Mouse (Mus musculus): ENCODE results near the gene Stip1. TPM values are rescaled to one million over a fixed set of nuclear protein-coding genes. Genes with fewer than 3 reads are reported as not detected.

Gene Stip1
- polyA plus RNA-seq, 1 experiment from 2014 or later: 453 TPM

DNA sequence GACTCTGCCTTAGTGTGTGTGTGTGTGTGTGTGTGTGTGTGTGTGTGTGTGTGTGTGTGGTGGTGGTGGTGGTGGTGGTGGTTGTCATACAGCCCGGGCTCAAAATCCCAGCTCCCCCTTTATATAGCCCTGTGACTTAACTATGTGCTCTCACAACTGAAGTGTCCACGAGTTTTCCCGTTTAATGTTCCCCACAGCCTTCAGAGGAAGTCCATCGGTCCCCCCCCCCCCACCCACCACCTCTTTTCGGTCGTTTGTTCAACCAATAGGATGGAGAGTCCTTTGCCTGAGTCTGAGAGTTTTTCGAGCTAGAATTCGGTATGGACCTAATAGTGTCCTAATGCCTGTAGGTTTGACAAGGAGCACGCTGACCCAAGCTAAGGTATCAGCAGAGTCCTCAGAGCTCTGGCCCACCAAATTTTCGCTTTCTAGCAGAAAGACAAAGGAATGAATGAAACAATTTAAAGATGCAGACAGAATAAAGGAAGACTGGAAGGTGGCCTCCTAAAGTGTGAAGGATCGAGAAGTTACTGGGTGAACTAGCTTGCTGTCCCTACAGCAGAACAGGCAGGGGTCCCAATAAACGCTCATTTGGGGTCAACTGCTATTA, 66.1 kb downstream of the Stip1 start:
- Histone ChIP-seq H3K4me2 (ENCODE audit: low read depth, severe bottlenecking) (peak overlapping the region; percentile 94), H3K36me3 (ENCODE audit: control insufficient read depth, insufficient read depth, low read length) (peaks cover 9% of the 10 kb centered on the region; the same call in 1 of the 2 replicates), H3K4me3 (ENCODE audit: low read depth, low read length) (peak overlapping the region; percentile 54), H3K9ac (ENCODE audit: low read length) (no peak overlapping the region), H3K9me3 (ENCODE audit: control insufficient read depth, low read length) (no peaks in the 10 kb centered on the region), H3K27ac (replicated peaks; ENCODE audit: low read depth, low read length) (no peak overlapping the region), H3K4me1 (ENCODE audit: control insufficient read depth, insufficient read depth, low read length) (peaks cover 36% of the 10 kb centered on the region), H3K27me3 (ENCODE audit: control insufficient read depth, insufficient read depth, low read length) (no peaks in the 10 kb centered on the region; the same call in 1 of the 2 replicates)
- 37% methylated on average over 12 of the region's 12 CpGs for WGBS
- ATAC-seq (ENCODE audit: insufficient number of reproducible peaks, low FRiP score, low TSS enrichment, low read depth) (no peak), DNase-seq (ENCODE audit: low spot score) (no peak)

DNA sequence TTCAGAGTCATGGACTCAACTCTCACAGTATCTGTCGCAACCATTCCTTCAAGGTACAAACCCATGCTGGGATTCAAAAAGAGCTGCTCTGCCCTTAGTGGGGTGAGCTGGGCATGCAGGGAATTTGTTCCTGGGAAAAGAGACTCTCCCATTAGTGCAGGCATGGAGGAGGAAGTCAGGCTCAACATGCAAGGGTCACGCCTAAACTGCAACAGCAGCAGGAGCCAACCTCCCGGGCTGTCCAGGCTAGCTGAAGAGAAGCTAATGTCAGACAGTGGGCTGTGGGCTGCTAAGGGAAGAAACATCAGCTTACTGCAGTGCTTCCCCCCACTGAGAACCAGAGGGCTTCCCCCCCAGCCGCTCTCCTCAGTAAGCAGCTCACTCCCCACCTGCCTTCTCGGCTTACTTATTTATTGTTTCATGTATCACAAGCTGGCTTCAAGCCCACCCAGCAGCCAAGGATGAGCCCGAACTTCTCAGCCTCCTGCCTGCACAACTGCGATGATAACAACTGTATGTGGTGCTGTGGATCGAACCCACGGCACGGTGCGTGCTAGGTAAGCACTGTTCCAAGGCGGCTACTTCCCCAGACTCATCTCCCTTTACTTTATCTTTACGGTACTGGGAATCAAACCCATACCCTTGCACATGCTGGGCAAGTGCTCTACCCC, 67.4 kb downstream of the Stip1 start:
- WGBS: 79% methylated on average over 13 of the region's 13 CpGs
- peaks cover 38% of the 10 kb centered on the region for H3K4me1 ChIP-seq (ENCODE audit: control insufficient read depth, insufficient read depth, low read length)
- H3K9ac ChIP-seq (ENCODE audit: low read length): no peak overlapping the region
- no peak overlapping the region for H3K4me3 ChIP-seq (ENCODE audit: low read depth, low read length)
- H3K9me3 ChIP-seq (ENCODE audit: control insufficient read depth, low read length): no peaks in the 10 kb centered on the region
- no peaks in the 10 kb centered on the region; the same call in 1 of the 2 replicates for H3K27me3 ChIP-seq (ENCODE audit: control insufficient read depth, insufficient read depth, low read length)
- no peak for ATAC-seq (ENCODE audit: insufficient number of reproducible peaks, low FRiP score, low TSS enrichment, low read depth)
- H3K4me2 ChIP-seq (ENCODE audit: low read depth, severe bottlenecking): no peak overlapping the region
- no peak for DNase-seq (ENCODE audit: low spot score)
- no peak overlapping the region for H3K27ac ChIP-seq (replicated peaks; ENCODE audit: low read depth, low read length)
- H3K36me3 ChIP-seq (ENCODE audit: control insufficient read depth, insufficient read depth, low read length): peaks cover under 1% of the 10 kb centered on the region; the same call in 1 of the 2 replicates

DNA sequence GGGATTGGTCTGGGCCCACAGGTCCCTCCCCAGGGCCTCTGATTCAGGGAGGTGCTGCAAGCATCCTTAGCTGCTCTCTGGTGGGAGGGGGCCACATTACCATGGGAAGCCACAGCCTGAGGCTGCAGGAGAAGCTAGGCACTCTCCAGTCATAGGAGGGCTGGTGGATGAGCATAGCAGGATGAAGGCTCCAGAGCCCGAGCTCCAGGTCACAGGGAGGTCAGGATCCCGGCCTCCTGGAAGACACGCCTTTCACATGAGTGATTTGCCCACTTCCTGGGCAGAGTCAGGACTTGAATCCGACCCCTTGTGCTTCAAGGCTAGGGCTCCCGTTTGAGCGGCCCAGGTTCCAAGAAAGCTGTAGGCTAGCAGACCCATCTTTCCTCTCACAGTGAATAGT, 68.1 kb downstream of the Stip1 start:
- DNase-seq (ENCODE audit: low spot score): no peak
- Histone ChIP-seq H3K27me3 (ENCODE audit: control insufficient read depth, insufficient read depth, low read length) (no peaks in the 10 kb centered on the region; the same call in 1 of the 2 replicates), H3K36me3 (ENCODE audit: control insufficient read depth, insufficient read depth, low read length) (no peaks in the 10 kb centered on the region), H3K27ac (replicated peaks; ENCODE audit: low read depth, low read length) (no peak overlapping the region), H3K4me1 (ENCODE audit: control insufficient read depth, insufficient read depth, low read length) (peaks cover 37% of the 10 kb centered on the region), H3K9me3 (ENCODE audit: control insufficient read depth, low read length) (no peaks in the 10 kb centered on the region), H3K4me2 (ENCODE audit: low read depth, severe bottlenecking) (no peak overlapping the region), H3K9ac (ENCODE audit: low read length) (no peak overlapping the region), H3K4me3 (ENCODE audit: low read depth, low read length) (no peak overlapping the region)
- no peak for ATAC-seq (ENCODE audit: insufficient number of reproducible peaks, low FRiP score, low TSS enrichment, low read depth)
- 15% methylated on average over 6 of the region's 6 CpGs for WGBS

Other genes starting within 250 kb of the Stip1 start
- 4.2 and 4.6 TPM in 2 replicates for gene Rps6ka4, start 199.3 kb downstream of the Stip1 start, polyA plus RNA-seq (2014; fragmentation: Nextera tagmentation; extraction: Ambion mirVana)
- 0.11 and 0.16 TPM in 2 replicates for gene Ccdc88b, start 181.8 kb downstream of the Stip1 start, polyA plus RNA-seq (2014; fragmentation: Nextera tagmentation; extraction: Ambion mirVana)
- 173 and 177 TPM in 2 replicates for gene Trmt112, start 130.3 kb downstream of the Stip1 start, polyA plus RNA-seq (2014; fragmentation: Nextera tagmentation; extraction: Ambion mirVana)
- gene Prdx5, start 129.9 kb downstream of the Stip1 start, polyA plus RNA-seq (2014; fragmentation: Nextera tagmentation; extraction: Ambion mirVana): 74.7 and 90.5 TPM in 2 replicates
- 1.9 and 3.3 TPM in 2 replicates for gene Esrra, start 118.2 kb downstream of the Stip1 start, polyA plus RNA-seq (2014; fragmentation: Nextera tagmentation; extraction: Ambion mirVana)
- 0.71 and 1.3 TPM in 2 replicates for gene Catsperz, start 114.6 kb downstream of the Stip1 start, polyA plus RNA-seq (2014; fragmentation: Nextera tagmentation; extraction: Ambion mirVana)
- 0.24 and 0.31 TPM in 2 replicates for gene Kcnk4, start 105.5 kb downstream of the Stip1 start, polyA plus RNA-seq (2014; fragmentation: Nextera tagmentation; extraction: Ambion mirVana)
- 50.2 and 51.7 TPM in 2 replicates for gene Bad, start 98.1 kb downstream of the Stip1 start, polyA plus RNA-seq (2014; fragmentation: Nextera tagmentation; extraction: Ambion mirVana)
- gene Gpr137, start 97.5 kb downstream of the Stip1 start, polyA plus RNA-seq (2014; fragmentation: Nextera tagmentation; extraction: Ambion mirVana): 19.1 and 22.6 TPM in 2 replicates
- 282 and 293 TPM in 2 replicates for gene Ppp1r14b, start 65.0 kb downstream of the Stip1 start, polyA plus RNA-seq (2014; fragmentation: Nextera tagmentation; extraction: Ambion mirVana)
- gene Plcb3, start 63.5 kb downstream of the Stip1 start, polyA plus RNA-seq (2014; fragmentation: Nextera tagmentation; extraction: Ambion mirVana): 24.4 and 27.7 TPM in 2 replicates
- gene Fkbp2, start 59.5 kb downstream of the Stip1 start, polyA plus RNA-seq (2014; fragmentation: Nextera tagmentation; extraction: Ambion mirVana): 70.9 and 72.7 TPM in 2 replicates
- gene Vegfb, start 52.3 kb downstream of the Stip1 start, polyA plus RNA-seq (2014; fragmentation: Nextera tagmentation; extraction: Ambion mirVana): 37.1 and 38.7 TPM in 2 replicates
- gene Dnajc4, start 47.4 kb downstream of the Stip1 start, polyA plus RNA-seq (2014; fragmentation: Nextera tagmentation; extraction: Ambion mirVana): 15.0 and 20.7 TPM in 2 replicates
- gene Nudt22, start 43.9 kb downstream of the Stip1 start, polyA plus RNA-seq (2014; fragmentation: Nextera tagmentation; extraction: Ambion mirVana): 18.3 and 22.3 TPM in 2 replicates
- 8.9 and 9.7 TPM in 2 replicates for gene Trpt1, start 43.8 kb downstream of the Stip1 start, polyA plus RNA-seq (2014; fragmentation: Nextera tagmentation; extraction: Ambion mirVana)
- 7.1 and 7.3 TPM in 2 replicates for gene Fermt3, start 20.5 kb downstream of the Stip1 start, polyA plus RNA-seq (2014; fragmentation: Nextera tagmentation; extraction: Ambion mirVana)
- 4.1 and 5.8 TPM in 2 replicates for gene Macrod1, start 16.8 kb upstream of the Stip1 start, polyA plus RNA-seq (2014; fragmentation: Nextera tagmentation; extraction: Ambion mirVana)
- gene Flrt1, start 65.8 kb upstream of the Stip1 start, polyA plus RNA-seq (2014; fragmentation: Nextera tagmentation; extraction: Ambion mirVana): 3.0 and 3.9 TPM in 2 replicates
- gene Otub1, start 166.3 kb upstream of the Stip1 start, polyA plus RNA-seq (2014; fragmentation: Nextera tagmentation; extraction: Ambion mirVana): 247 and 260 TPM in 2 replicates
- 807 and 830 TPM in 2 replicates for gene Cox8a, start 177.6 kb upstream of the Stip1 start, polyA plus RNA-seq (2014; fragmentation: Nextera tagmentation; extraction: Ambion mirVana)
- gene Naa40, start 201.2 kb upstream of the Stip1 start, polyA plus RNA-seq (2014; fragmentation: Nextera tagmentation; extraction: Ambion mirVana): 83.9 and 85.1 TPM in 2 replicates
- gene Rcor2, start 227.4 kb upstream of the Stip1 start, polyA plus RNA-seq (2014; fragmentation: Nextera tagmentation; extraction: Ambion mirVana): 22.6 and 30.0 TPM in 2 replicates

Measured in limb, embryonic 11.5 days (tissue).